8 mouse cellular contexts compared by ENCODE assay signal in genomic region chr10:79909092-79909922, GRCm38 (mm10). TPM values are rescaled to one million over a fixed set of nuclear protein-coding genes. Genes with fewer than 3 reads are reported as not detected.
A peak's percentile ranks its signal among the peaks of the same experiment; 100 is the strongest.
DNase-seq lines count a peak whose midpoint lies in the region; ATAC-seq and TF ChIP-seq lines count a peak whose summit lies in the region.

No protein-coding gene starts in this region.

- H3K27ac ChIP-seq in lung, embryonic 14.5 days (ENCODE audit: low read depth) = peak overlapping the region; percentile 98
- peak overlapping the region; percentile 57 for H3K27ac ChIP-seq in bone marrow, adult 2 months (ENCODE audit: control insufficient read depth, insufficient read depth, low read depth, low read length, poor library complexity)
- peak overlapping the region; percentile 70 for H3K27ac ChIP-seq in forebrain, embryonic 14.5 days (ENCODE audit: low read depth, low read length)
- H3K27ac ChIP-seq in kidney, adult 2 months (ENCODE audit: insufficient read depth, low read depth, low read length) = peak overlapping the region; percentile 15
- H3K27ac ChIP-seq in liver, embryonic 14.5 days = peak overlapping the region; percentile 74
- peak overlapping the region; percentile 97 for H3K27ac ChIP-seq in stomach, embryonic 15.5 days

- H3K36me3 ChIP-seq in lung, embryonic 14.5 days (ENCODE audit: insufficient read depth) = peaks cover 50% of the 10 kb centered on the region
- peaks cover 44% of the 10 kb centered on the region for H3K36me3 ChIP-seq in forebrain, embryonic 14.5 days (ENCODE audit: control insufficient read depth, insufficient read depth, low read length)
- H3K36me3 ChIP-seq in kidney, adult 2 months (ENCODE audit: control insufficient read depth, insufficient read depth, low read length) = no peaks in the 10 kb centered on the region
- peaks cover 3% of the 10 kb centered on the region; the same call in 1 of the 2 replicates for H3K36me3 ChIP-seq in liver, embryonic 14.5 days (replicated peaks; ENCODE audit: control insufficient read depth, insufficient read depth, low read depth)
- H3K36me3 ChIP-seq in stomach, embryonic 15.5 days = peaks cover 39% of the 10 kb centered on the region

- no peak for TF ChIP-seq CTCF in lung, embryonic 14.5 days (IDR thresholded peaks at IDR 0.05; ENCODE audit: low read depth)
- no peak for TF ChIP-seq CTCF in bone marrow, adult 2 months (IDR thresholded peaks at IDR 0.05; ENCODE audit: control insufficient read depth, insufficient read depth, low read length)
- no peak for TF ChIP-seq CTCF in kidney, adult 2 months (conservative IDR thresholded peaks at IDR 0.05; ENCODE audit: insufficient read depth, insufficient read length, low read depth, low read length)
- TF ChIP-seq CTCF in liver, embryonic 14.5 days (IDR thresholded peaks at IDR 0.05; ENCODE audit: low read depth) = no peak

- TF ChIP-seq POLR2A in bone marrow, adult 2 months (IDR thresholded peaks at IDR 0.05; ENCODE audit: borderline replicate concordance, control insufficient read depth, low read depth, low read length) = no peak
- no peak for TF ChIP-seq POLR2A in kidney, adult 2 months (IDR thresholded peaks at IDR 0.05; ENCODE audit: low read depth, low read length)

- no peak for DNase-seq in lung, embryonic 14.5 days
- DNase-seq in lung, postnatal 25 days (ENCODE audit: low spot score) = no peak
- peak; percentile 69 for DNase-seq in forebrain, embryonic 14.5 days (ENCODE audit: low spot score)
- peak; percentile 82 for DNase-seq in kidney, adult 2 months
- DNase-seq in liver, embryonic 14.5 days (ENCODE audit: low read depth in 3 of 3, low spot score in 3 of 3) = peak in 1 of 3 experiments; percentile 30
- no peak for DNase-seq in gastrocnemius, adult 18-20 months (ENCODE audit: low spot score)

- no peaks in the 10 kb centered on the region for H3K9me3 ChIP-seq in lung, embryonic 14.5 days (ENCODE audit: low read depth, low read length)
- H3K9me3 ChIP-seq in forebrain, embryonic 14.5 days (replicated peaks; ENCODE audit: control insufficient read depth, low read length) = no peaks in the 10 kb centered on the region
- no peaks in the 10 kb centered on the region for H3K9me3 ChIP-seq in liver, embryonic 14.5 days (ENCODE audit: control insufficient read depth, low read length)
- no peaks in the 10 kb centered on the region for H3K9me3 ChIP-seq in stomach, embryonic 15.5 days

- no peaks in the 10 kb centered on the region for H3K27me3 ChIP-seq in lung, embryonic 14.5 days (ENCODE audit: insufficient read depth, low read length)
- H3K27me3 ChIP-seq in forebrain, embryonic 14.5 days (replicated peaks; ENCODE audit: control insufficient read depth, insufficient read depth, low read length) = no peaks in the 10 kb centered on the region
- H3K27me3 ChIP-seq in kidney, adult 2 months (replicated peaks; ENCODE audit: control insufficient read depth, insufficient read depth, low read length) = no peaks in the 10 kb centered on the region
- no peaks in the 10 kb centered on the region for H3K27me3 ChIP-seq in liver, embryonic 14.5 days (ENCODE audit: control insufficient read depth, insufficient read depth, low read length)
- no peaks in the 10 kb centered on the region for H3K27me3 ChIP-seq in stomach, embryonic 15.5 days (replicated peaks)

- peak overlapping the region; percentile 91 for H3K9ac ChIP-seq in lung, embryonic 14.5 days
- peak overlapping the region; percentile 88 for H3K9ac ChIP-seq in forebrain, embryonic 14.5 days (ENCODE audit: low read length)
- H3K9ac ChIP-seq in liver, embryonic 14.5 days (replicated peaks) = peak overlapping the region; percentile 45; the same call in 1 of the 2 replicates
- no peak overlapping the region for H3K9ac ChIP-seq in stomach, embryonic 15.5 days

- TF ChIP-seq EP300 in liver, embryonic 14.5 days (IDR thresholded peaks at IDR 0.05; ENCODE audit: low read depth) = peak; percentile 47; the same call in 1 of the 2 replicates

- no peaks in the 10 kb centered on the region for H3K4me1 ChIP-seq in lung, embryonic 14.5 days (ENCODE audit: insufficient read depth)
- peaks cover 4% of the 10 kb centered on the region for H3K4me1 ChIP-seq in bone marrow, adult 2 months (ENCODE audit: control insufficient read depth, insufficient read depth, low read length)
- H3K4me1 ChIP-seq in forebrain, embryonic 14.5 days (ENCODE audit: control insufficient read depth, insufficient read depth, low read length) = peaks cover 6% of the 10 kb centered on the region
- peaks cover 3% of the 10 kb centered on the region; the same call in 1 of the 2 replicates for H3K4me1 ChIP-seq in kidney, adult 2 months (ENCODE audit: control insufficient read depth, insufficient read depth, low read length)
- H3K4me1 ChIP-seq in liver, embryonic 14.5 days (replicated peaks; ENCODE audit: control insufficient read depth in 2 of 2, insufficient read depth in 2 of 2, low read length in 1 of 2) = peaks cover 12 to 16% of the 10 kb centered on the region in 2 experiments
- peaks cover 15% of the 10 kb centered on the region for H3K4me1 ChIP-seq in stomach, embryonic 15.5 days

- H3K4me2 ChIP-seq in lung, embryonic 14.5 days = peak overlapping the region; percentile 41
- H3K4me2 ChIP-seq in forebrain, embryonic 14.5 days (ENCODE audit: low read length) = peak overlapping the region; percentile 35
- peak overlapping the region; percentile 37 for H3K4me2 ChIP-seq in liver, embryonic 14.5 days (ENCODE audit: low read depth)
- peak overlapping the region; percentile 40 for H3K4me2 ChIP-seq in stomach, embryonic 15.5 days

- ATAC-seq in lung, embryonic 14.5 days (ENCODE audit: insufficient read depth) = peak; percentile 73
- peak; percentile 70 for ATAC-seq in forebrain, embryonic 14.5 days
- peak; percentile 72 for ATAC-seq in liver, embryonic 14.5 days (ENCODE audit: insufficient read depth)
- peak; percentile 38; the same call in 1 of the 2 replicates for ATAC-seq in stomach, embryonic 15.5 days (ENCODE audit: insufficient read depth, low FRiP score, low read depth)

- H3K4me3 ChIP-seq in lung, embryonic 14.5 days (ENCODE audit: low read depth, low read length) = peak overlapping the region; percentile 66
- H3K4me3 ChIP-seq in bone marrow, adult 2 months (replicated peaks; ENCODE audit: control insufficient read depth, low read depth, low read length) = no peak overlapping the region
- peak overlapping the region; percentile 56 for H3K4me3 ChIP-seq in forebrain, embryonic 14.5 days (ENCODE audit: low read depth, low read length)
- no peak overlapping the region for H3K4me3 ChIP-seq in kidney, adult 2 months (ENCODE audit: insufficient read depth, low read depth, low read length)
- peak overlapping the region in 1 of 2 experiments; percentile 92; a peak in 2 of 4 replicates for H3K4me3 ChIP-seq in liver, embryonic 14.5 days (ENCODE audit: insufficient read depth in 1 of 2, low read depth in 2 of 2, low read length in 2 of 2)
- peak overlapping the region; percentile 4; the same call in 1 of the 2 replicates for H3K4me3 ChIP-seq in stomach, embryonic 15.5 days (replicated peaks)

- WGBS in lung, embryonic 14.5 days = 22% methylated on average over 14 of the region's 14 CpGs
- WGBS in bone marrow, adult 2 months = 22% methylated on average over 14 of the region's 14 CpGs
- WGBS in forebrain, embryonic 14.5 days = 21% methylated on average over 14 of the region's 14 CpGs
- 23% methylated on average over 14 of the region's 14 CpGs for WGBS in kidney, adult 2 months
- WGBS in liver, embryonic 14.5 days (ENCODE audit: insufficient replicate concordance) = 21% methylated on average over 14 of the region's 14 CpGs
- 25% methylated on average over 14 of the region's 14 CpGs for WGBS in stomach, embryonic 15.5 days

RNA-seq across cellular contexts. Expression of gene Med16, which starts 0.6 kb away (rescaled TPM):
- polyA plus RNA-seq in lung, embryonic 14.5 days (2014; fragmentation: Nextera tagmentation; extraction: Ambion mirVana) = 55.5 and 58.7 TPM in 2 replicates
- polyA plus RNA-seq in bone marrow, adult 2 months (2011; ENCODE audit: insufficient read depth, insufficient read length, low replicate concordance, missing spikeins) = 12.3 and 19.2 TPM in 2 replicates
- 40.5 and 47.6 TPM in 2 replicates for polyA plus RNA-seq in forebrain, embryonic 14.5 days (2014; fragmentation: Nextera tagmentation; extraction: Ambion mirVana)
- 57.1 and 75.4 TPM in 2 replicates for polyA plus RNA-seq in kidney, adult 2 months (2012; rRNA removed)
- polyA plus RNA-seq in liver, embryonic 14.5 days (2012; rRNA removed) = 13.3 and 14.3 TPM in 2 replicates
- polyA plus RNA-seq in liver, embryonic 14.5 days (2014; fragmentation: Nextera tagmentation; extraction: Ambion mirVana) = 10.0 and 12.0 TPM in 2 replicates
- 43.6 and 47.8 TPM in 2 replicates for polyA plus RNA-seq in stomach, embryonic 15.5 days (2015; fragmentation: Nextera tagmentation; extraction: Ambion mirVana)
- 10 to 100 TPM; 31.2 to 32.8 TPM for total RNA-seq in gastrocnemius, adult 18-20 months (2021)

RNA-seq across cellular contexts. Expression of gene Gm26602, which starts 1.3 kb away (rescaled TPM):
- 4.1 TPM in 1 of 2 replicates, not detected in the other for polyA plus RNA-seq in lung, embryonic 14.5 days (2014; fragmentation: Nextera tagmentation; extraction: Ambion mirVana)
- polyA plus RNA-seq in bone marrow, adult 2 months (2011; ENCODE audit: insufficient read depth, insufficient read length, low replicate concordance, missing spikeins) = not detected in 2 replicates
- 6.0 and 21.9 TPM in 2 replicates for polyA plus RNA-seq in forebrain, embryonic 14.5 days (2014; fragmentation: Nextera tagmentation; extraction: Ambion mirVana)
- polyA plus RNA-seq in kidney, adult 2 months (2012; rRNA removed) = not detected in 2 replicates
- polyA plus RNA-seq in liver, embryonic 14.5 days (2012; rRNA removed) = not detected in 2 replicates
- not detected in 2 replicates for polyA plus RNA-seq in liver, embryonic 14.5 days (2014; fragmentation: Nextera tagmentation; extraction: Ambion mirVana)
- 4.4 and 13.3 TPM in 2 replicates for polyA plus RNA-seq in stomach, embryonic 15.5 days (2015; fragmentation: Nextera tagmentation; extraction: Ambion mirVana)
- not detected for total RNA-seq in gastrocnemius, adult 18-20 months (2021)

RNA-seq across cellular contexts. Expression of gene Kiss1r, which starts 7.5 kb away (rescaled TPM):
- polyA plus RNA-seq in lung, embryonic 14.5 days (2014; fragmentation: Nextera tagmentation; extraction: Ambion mirVana) = 0.70 and 1.2 TPM in 2 replicates
- polyA plus RNA-seq in bone marrow, adult 2 months (2011; ENCODE audit: insufficient read depth, insufficient read length, low replicate concordance, missing spikeins) = 1.5 TPM in 1 of 2 replicates, not detected in the other
- polyA plus RNA-seq in forebrain, embryonic 14.5 days (2014; fragmentation: Nextera tagmentation; extraction: Ambion mirVana) = 1.6 and 1.8 TPM in 2 replicates
- polyA plus RNA-seq in kidney, adult 2 months (2012; rRNA removed) = 5.6 and 9.2 TPM in 2 replicates
- 0.17 and 0.30 TPM in 2 replicates for polyA plus RNA-seq in liver, embryonic 14.5 days (2012; rRNA removed)
- polyA plus RNA-seq in liver, embryonic 14.5 days (2014; fragmentation: Nextera tagmentation; extraction: Ambion mirVana) = 0.11 TPM in 1 of 2 replicates, not detected in the other
- polyA plus RNA-seq in stomach, embryonic 15.5 days (2015; fragmentation: Nextera tagmentation; extraction: Ambion mirVana) = 0.83 and 0.94 TPM in 2 replicates
- total RNA-seq in gastrocnemius, adult 18-20 months (2021) = under 1 TPM; 0.21 TPM

RNA-seq across cellular contexts. Expression of gene R3hdm4, which starts 11.7 kb away (rescaled TPM):
- 127 and 132 TPM in 2 replicates for polyA plus RNA-seq in lung, embryonic 14.5 days (2014; fragmentation: Nextera tagmentation; extraction: Ambion mirVana)
- 182 and 197 TPM in 2 replicates for polyA plus RNA-seq in bone marrow, adult 2 months (2011; ENCODE audit: insufficient read depth, insufficient read length, low replicate concordance, missing spikeins)
- 175 and 197 TPM in 2 replicates for polyA plus RNA-seq in forebrain, embryonic 14.5 days (2014; fragmentation: Nextera tagmentation; extraction: Ambion mirVana)
- 146 and 154 TPM in 2 replicates for polyA plus RNA-seq in kidney, adult 2 months (2012; rRNA removed)
- polyA plus RNA-seq in liver, embryonic 14.5 days (2012; rRNA removed) = 34.7 and 41.4 TPM in 2 replicates
- 38.5 and 46.0 TPM in 2 replicates for polyA plus RNA-seq in liver, embryonic 14.5 days (2014; fragmentation: Nextera tagmentation; extraction: Ambion mirVana)
- 137 and 140 TPM in 2 replicates for polyA plus RNA-seq in stomach, embryonic 15.5 days (2015; fragmentation: Nextera tagmentation; extraction: Ambion mirVana)
- total RNA-seq in gastrocnemius, adult 18-20 months (2021) = 100 to 1,000 TPM; 114 to 115 TPM

RNA-seq across cellular contexts. Expression of gene Arid3a, which starts 17.5 kb away (rescaled TPM):
- 5.1 and 5.4 TPM in 2 replicates for polyA plus RNA-seq in lung, embryonic 14.5 days (2014; fragmentation: Nextera tagmentation; extraction: Ambion mirVana)
- polyA plus RNA-seq in bone marrow, adult 2 months (2011; ENCODE audit: insufficient read depth, insufficient read length, low replicate concordance, missing spikeins) = 12.4 and 27.6 TPM in 2 replicates
- polyA plus RNA-seq in forebrain, embryonic 14.5 days (2014; fragmentation: Nextera tagmentation; extraction: Ambion mirVana) = 1.1 and 2.3 TPM in 2 replicates
- polyA plus RNA-seq in kidney, adult 2 months (2012; rRNA removed) = 6.7 and 8.1 TPM in 2 replicates
- 5.5 and 6.4 TPM in 2 replicates for polyA plus RNA-seq in liver, embryonic 14.5 days (2012; rRNA removed)
- 3.4 and 3.9 TPM in 2 replicates for polyA plus RNA-seq in liver, embryonic 14.5 days (2014; fragmentation: Nextera tagmentation; extraction: Ambion mirVana)
- 9.8 and 10.0 TPM in 2 replicates for polyA plus RNA-seq in stomach, embryonic 15.5 days (2015; fragmentation: Nextera tagmentation; extraction: Ambion mirVana)
- total RNA-seq in gastrocnemius, adult 18-20 months (2021) = 1 to 10 TPM; 1.5 to 1.7 TPM

Comparison
In these comparisons a context has a peak if more than half of its experiments do, and no peak if none do; other contexts are left out.
1. DNase-seq: peak in forebrain, embryonic 14.5 days (single experiment) and kidney, adult 2 months (single experiment); none in lung, embryonic 14.5 days (single experiment), lung, postnatal 25 days (single experiment) and gastrocnemius, adult 18-20 months (single experiment).
2. H3K27ac ChIP-seq: peak in every context shown above with its lines; median percentile 98 in lung, embryonic 14.5 days; 97 in stomach, embryonic 15.5 days; 74 in liver, embryonic 14.5 days; 70 in forebrain, embryonic 14.5 days; 57 in bone marrow, adult 2 months; 15 in kidney, adult 2 months.
3. H3K4me3 ChIP-seq: peak in lung, embryonic 14.5 days (single experiment), forebrain, embryonic 14.5 days (single experiment) and stomach, embryonic 15.5 days (single experiment); none in bone marrow, adult 2 months (single experiment) and kidney, adult 2 months (single experiment).
4. Peak in every context shown above with its lines, with median percentiles within 50 percentile points of each other: ATAC-seq and H3K4me2 ChIP-seq.